ENCODE assay signal across 24 mouse cellular contexts in the genomic region with DNA sequence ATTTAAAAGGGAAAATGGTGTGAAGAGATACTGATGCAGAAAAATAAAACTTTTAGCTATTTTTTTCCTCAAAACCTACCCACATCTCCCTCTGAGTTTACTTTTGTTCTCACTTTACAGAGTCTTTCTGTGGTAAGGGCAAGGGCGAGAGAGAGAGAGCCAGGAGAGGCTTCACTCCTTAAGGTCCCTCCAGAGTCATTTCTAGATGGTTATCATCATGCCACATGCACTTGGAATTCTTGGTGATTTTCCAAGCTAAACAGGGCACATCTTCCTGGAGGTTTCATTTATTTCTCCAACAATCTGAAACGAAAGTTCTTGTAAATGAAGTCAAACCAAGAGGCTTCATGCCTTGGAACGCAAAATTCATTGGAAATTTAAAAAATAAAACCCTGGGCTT.
"Had no signal": no experiment of that assay in that cellular context is flagged by ENCODE, and none has a peak within 500 bp of the region (broad histone marks: within the 10 kb centered on the region; RNA-seq: fewer than 3 reads in every experiment).

No protein-coding gene starts in this region.

- H3K4me3 ChIP-seq: intestine, embryonic 15.5 days; kidney, embryonic 15.5 days; limb, embryonic 12.5 days; limb, embryonic 15.5 days; megakaryocyte, embryonic 14.5 days; midbrain, embryonic 10.5 days; midbrain, embryonic 13.5 days; neural tube, embryonic 12.5 days; neural tube, embryonic 15.5 days had no signal

- H3K27ac ChIP-seq: intestine, embryonic 15.5 days; kidney, embryonic 15.5 days; limb, embryonic 12.5 days; limb, embryonic 15.5 days; liver, embryonic 14.5 days; midbrain, embryonic 10.5 days; midbrain, embryonic 13.5 days; neural tube, embryonic 12.5 days; neural tube, embryonic 15.5 days; stomach, postnatal 0 days had no signal

- H3K27me3 ChIP-seq: intestine, embryonic 15.5 days; kidney, embryonic 15.5 days; limb, embryonic 12.5 days; limb, embryonic 15.5 days; megakaryocyte, embryonic 14.5 days; midbrain, embryonic 13.5 days; neural tube, embryonic 12.5 days; neural tube, embryonic 15.5 days had no signal

- H3K9ac ChIP-seq: intestine, embryonic 15.5 days; kidney, embryonic 15.5 days; limb, embryonic 12.5 days; limb, embryonic 15.5 days; liver, embryonic 14.5 days; liver, postnatal 0 days; midbrain, embryonic 13.5 days; neural tube, embryonic 12.5 days; neural tube, embryonic 15.5 days had no signal

- H3K36me3 ChIP-seq: intestine, embryonic 15.5 days; kidney, embryonic 15.5 days; limb, embryonic 12.5 days; limb, embryonic 15.5 days; midbrain, embryonic 10.5 days; midbrain, embryonic 13.5 days; neural tube, embryonic 12.5 days; neural tube, embryonic 15.5 days had no signal

- H3K4me2 ChIP-seq: intestine, embryonic 15.5 days; kidney, embryonic 15.5 days; limb, embryonic 12.5 days; limb, embryonic 15.5 days; liver, embryonic 11.5 days; midbrain, embryonic 13.5 days; neural tube, embryonic 12.5 days; neural tube, embryonic 15.5 days had no signal

- H3K9me3 ChIP-seq: intestine, embryonic 15.5 days; kidney, embryonic 15.5 days; limb, embryonic 12.5 days; limb, embryonic 15.5 days; megakaryocyte, embryonic 14.5 days; midbrain, embryonic 10.5 days; midbrain, embryonic 13.5 days; neural tube, embryonic 12.5 days; neural tube, embryonic 15.5 days had no signal

- DNase-seq: kidney, adult 11 months; kidney, adult 8-10 months; kidney, postnatal 10 days; kidney, postnatal 36 days; left cerebral cortex, postnatal 4 days; liver, postnatal 0 days; right cerebral cortex, adult 18-20 months; right cerebral cortex, postnatal 14 days; right cerebral cortex, postnatal 4 days; thymus, adult 2 months; thymus, postnatal 14 days; thymus, postnatal 4 days had no signal

- ATAC-seq: intestine, embryonic 15.5 days; liver, postnatal 0 days; midbrain, embryonic 13.5 days had no signal

- H3K4me1 ChIP-seq: intestine, embryonic 15.5 days; midbrain, embryonic 10.5 days; midbrain, embryonic 13.5 days; neural tube, embryonic 12.5 days; neural tube, embryonic 15.5 days had no signal
